Mouse (Mus musculus) lung, embryonic 14.5 days (tissue): ENCODE data around the gene Ibsp. TPM values are rescaled to one million over a fixed set of nuclear protein-coding genes. Genes with fewer than 3 reads are reported as not detected.

ENCODE experiments used
- ATAC-seq: fragments of 200-750 bp; cut with Nextera tagmentation; 2 replicates; pipeline ENCODE4 v1.8.0; 2017; ENCODE audit warnings: mild to moderate bottlenecking, moderate TSS enrichment, moderate library complexity; ENCODE audit not compliant: insufficient read depth
- DNase-seq: peaks from one replicate; pipeline ENCODE4 v3.0.0-alpha.2; 2015
- H3K27ac ChIP-seq: fragments of 300-500 bp; sonication (generic); 2 replicates; pipeline ENCODE4 v1.5.1; 2014; ENCODE audit warnings: low read depth, mild to moderate bottlenecking, moderate library complexity
- H3K27me3 ChIP-seq: fragments of 300-500 bp; sonication (generic); 2 replicates; pipeline ENCODE4 v1.6.1; 2014; ENCODE audit warnings: low read length, control low read depth; ENCODE audit not compliant: insufficient read depth
- H3K36me3 ChIP-seq: fragments of 300-500 bp; sonication (generic); 2 replicates; pipeline ENCODE4 v1.6.1; 2014; ENCODE audit warnings: control low read depth; ENCODE audit not compliant: insufficient read depth
- H3K4me1 ChIP-seq: fragments of 300-500 bp; sonication (generic); 2 replicates; pipeline ENCODE4 v1.6.1; 2014; ENCODE audit warnings: antibody characterized with exemption, control low read depth; ENCODE audit not compliant: insufficient read depth
- H3K4me2 ChIP-seq: fragments of 300-500 bp; sonication (generic); 2 replicates; pipeline ENCODE4 v1.6.1; 2014; ENCODE audit warnings: mild to moderate bottlenecking
- H3K4me3 ChIP-seq: fragments of 300-500 bp; sonication (generic); 2 replicates; pipeline ENCODE4 v1.5.1; 2014; ENCODE audit warnings: low read depth, low read length
- H3K9ac ChIP-seq: fragments of 300-500 bp; sonication (generic); 2 replicates; pipeline ENCODE4 v1.6.1; 2014
- H3K9me3 ChIP-seq: fragments of 300-500 bp; sonication (generic); 2 replicates; pipeline ENCODE4 v1.6.1; 2016; ENCODE audit warnings: low read depth, low read length, control low read depth
- CTCF ChIP-seq: IDR thresholded peaks from 2 replicates; pipeline ENCODE4 v1.5.1; 2016; ENCODE audit warnings: antibody characterized with exemption, low read depth
- WGBS: fragments of 180-500 bp; shearing (Covaris S2); extraction: QIAGEN DNeasy Blood & Tissue Kit; methylation state at CpG from one replicate; pipeline ENCODE4 v1.1.7; 2014; 5-methylcytosine and 5-hydroxymethylcytosine counted together
- microRNA-seq: library from miRNA; unstranded; fragments of <30 nt; microRNA quantifications from one replicate; pipeline ENCODE4, GENCODE M21; 2016; ENCODE audit warnings: borderline number of aligned reads
- polyA plus RNA-seq: library from polyadenylated mRNA; unstranded; fragments of >200 nt; fragmentation: Nextera tagmentation; extraction: Ambion mirVana; gene quantifications from 2 replicates; pipeline ENCODE4 v1.2.1, GENCODE M21; 2014

Gene Ibsp
- polyA plus RNA-seq, 1 experiment from 2014 or later: 3.0 TPM

DNA sequence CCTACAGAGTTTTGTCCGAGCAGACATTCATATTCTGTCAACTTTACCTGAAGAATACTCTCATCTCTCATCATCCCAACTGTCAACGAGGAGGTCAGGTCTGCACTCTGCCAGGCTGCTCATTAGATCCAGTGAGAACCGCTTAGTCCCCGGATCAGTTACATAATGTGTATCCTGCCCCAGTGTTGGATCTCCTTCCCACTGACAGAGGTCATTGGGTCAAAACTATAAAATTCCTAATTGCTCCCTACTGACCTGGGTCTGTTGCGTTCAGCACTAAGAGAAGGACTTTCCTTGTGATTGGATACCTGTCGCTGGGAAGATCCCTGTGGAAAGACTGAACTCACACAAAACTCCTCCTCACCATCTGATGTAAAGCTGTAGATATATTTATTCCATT is 60.3 kb downstream of the Ibsp start:
- no peaks in the 10 kb centered on the region for H3K4me1 ChIP-seq
- no peak overlapping the region for H3K4me3 ChIP-seq
- H3K27me3 ChIP-seq: no peaks in the 10 kb centered on the region
- no peak for DNase-seq
- no peak for ATAC-seq
- no peak overlapping the region for H3K4me2 ChIP-seq
- no peaks in the 10 kb centered on the region for H3K36me3 ChIP-seq
- H3K27ac ChIP-seq: no peak overlapping the region
- 62% methylated on average over 6 of the region's 6 CpGs for WGBS
- no peaks in the 10 kb centered on the region for H3K9me3 ChIP-seq
- H3K9ac ChIP-seq: no peak overlapping the region
- TF ChIP-seq CTCF: no peak

Small RNA genes within 50 kb of the gene (microRNA-seq; reads per million reads assigned to microRNA genes)
- not detected for gene Gm23616

Other genes starting within 250 kb of the Ibsp start
- not detected in 2 replicates for gene Gm17660, start 221.6 kb upstream of the Ibsp start, polyA plus RNA-seq
- gene Sparcl1, start 185.4 kb upstream of the Ibsp start, polyA plus RNA-seq: 296 and 307 TPM in 2 replicates
- gene Dspp, start 128.5 kb upstream of the Ibsp start, polyA plus RNA-seq: not detected in 2 replicates
- gene Dmp1, start 96.6 kb upstream of the Ibsp start, polyA plus RNA-seq: 0.47 and 0.86 TPM in 2 replicates
- gene Mepe, start 26.2 kb downstream of the Ibsp start, polyA plus RNA-seq: not detected in 2 replicates
- gene Spp1, start 135.9 kb downstream of the Ibsp start, polyA plus RNA-seq: 6.6 and 7.4 TPM in 2 replicates
- 22.0 and 23.9 TPM in 2 replicates for gene Pkd2, start 160.3 kb downstream of the Ibsp start, polyA plus RNA-seq
- gene BC005561, start 209.2 kb downstream of the Ibsp start, polyA plus RNA-seq: 13.1 and 14.2 TPM in 2 replicates